Mouse (Mus musculus): ENCODE data around the gene Myo16.

Gene Myo16

DNA sequence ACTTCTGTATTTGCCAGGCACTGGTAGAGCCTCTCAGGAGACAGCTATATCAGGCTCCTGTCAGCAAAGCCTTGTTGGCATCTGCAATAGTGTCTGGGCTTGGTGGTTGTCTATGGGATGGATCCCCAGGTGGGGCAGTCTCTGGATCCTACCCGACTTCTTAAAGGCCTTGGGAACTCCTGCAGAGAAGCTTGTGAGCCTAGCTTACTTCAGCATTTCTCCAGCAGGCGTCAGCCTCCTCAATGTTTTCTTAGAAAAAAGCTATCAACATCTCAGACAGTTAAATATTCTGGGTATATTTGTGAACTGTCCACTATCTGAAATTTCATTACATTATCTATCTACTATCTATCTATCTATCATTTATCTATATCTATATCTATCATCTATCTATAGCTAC lies 315.9 kb downstream of the Myo16 start:
- peak; percentile 54 for DNase-seq (ENCODE audit: low read depth, low spot score)

DNA sequence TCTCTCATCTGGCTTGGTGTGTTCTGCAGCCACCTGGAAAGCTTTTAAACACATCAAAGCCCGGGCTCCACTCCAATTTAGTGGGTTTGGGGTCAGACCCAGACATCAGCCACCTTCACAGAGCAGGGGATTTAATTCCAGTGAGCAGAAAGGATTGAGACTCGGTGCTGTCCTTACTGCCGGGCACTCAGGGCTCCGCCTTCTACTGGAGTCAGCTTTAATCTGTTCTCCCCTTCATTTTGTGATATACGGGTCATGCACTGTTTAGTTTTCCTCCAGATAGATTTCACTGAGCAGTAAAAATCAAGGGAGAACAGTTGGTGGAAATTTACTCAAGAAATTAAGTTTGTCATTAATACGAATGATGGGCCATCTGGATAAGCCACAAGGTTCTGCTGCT lies 316.6 kb downstream of the Myo16 start:
- no peak for DNase-seq (ENCODE audit: low read depth, low spot score)

DNA sequence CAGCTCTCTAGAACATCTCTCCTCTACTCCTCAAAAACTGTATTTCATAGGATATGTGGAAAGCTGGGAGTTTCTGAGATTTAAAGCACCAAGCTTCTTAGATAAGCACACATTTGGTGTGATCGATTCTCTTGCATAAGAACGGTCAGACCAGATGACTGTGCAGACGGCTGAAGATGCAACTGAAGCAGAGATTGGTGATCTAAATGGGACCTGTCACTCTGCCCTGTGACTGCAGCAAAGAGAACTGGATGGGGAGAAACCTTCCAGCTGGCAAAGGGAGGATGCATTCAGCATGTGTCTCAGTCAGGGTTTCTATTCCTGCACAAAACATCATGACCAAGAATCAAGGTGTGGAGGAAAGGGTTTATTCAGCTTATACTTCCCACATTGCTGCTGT lies 318.7 kb downstream of the Myo16 start:
- peak; percentile 74 for DNase-seq (ENCODE audit: low read depth, low spot score)

DNA sequence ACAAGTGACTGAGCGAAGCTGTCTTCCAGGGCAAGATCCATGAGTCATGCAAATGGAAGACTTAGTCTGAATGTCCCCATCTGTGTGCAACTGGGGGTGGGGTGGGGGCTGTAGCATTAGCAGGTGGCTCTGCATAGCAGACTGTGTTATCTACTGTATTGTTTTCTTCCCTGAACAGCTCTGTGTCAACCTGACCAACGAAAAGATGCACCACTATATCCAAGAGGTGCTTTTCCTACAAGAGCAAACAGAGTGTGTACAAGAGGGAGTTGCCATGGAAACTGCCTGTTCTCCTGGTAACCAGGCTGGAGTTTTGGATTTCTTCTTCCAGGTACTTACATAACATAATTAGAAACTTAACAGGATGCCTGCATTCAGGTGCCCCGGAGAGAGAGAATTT lies 320.7 kb downstream of the Myo16 start:
- peak; percentile 89 for DNase-seq (ENCODE audit: low read depth, low spot score)

DNA sequence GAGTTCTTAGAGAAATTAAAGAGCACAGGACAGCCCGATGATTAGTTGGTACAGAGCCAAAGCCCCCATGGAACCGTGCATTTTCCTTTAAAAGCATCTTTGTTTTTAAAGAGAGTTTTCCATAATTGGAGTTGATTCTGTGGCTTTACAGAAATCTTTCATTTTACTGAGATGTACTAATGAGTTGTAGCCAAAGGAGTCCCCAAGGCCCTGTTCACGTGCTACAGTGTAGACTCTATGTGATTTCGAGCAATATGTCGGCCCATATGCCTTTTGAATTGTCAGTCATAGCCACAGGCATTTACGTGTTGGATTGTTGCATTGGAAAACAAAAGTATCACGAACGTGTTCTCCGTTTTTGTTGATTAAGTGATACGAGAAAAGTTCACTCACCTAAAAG lies 325.3 kb downstream of the Myo16 start:
- no peak for DNase-seq (ENCODE audit: low read depth, low spot score)

DNA sequence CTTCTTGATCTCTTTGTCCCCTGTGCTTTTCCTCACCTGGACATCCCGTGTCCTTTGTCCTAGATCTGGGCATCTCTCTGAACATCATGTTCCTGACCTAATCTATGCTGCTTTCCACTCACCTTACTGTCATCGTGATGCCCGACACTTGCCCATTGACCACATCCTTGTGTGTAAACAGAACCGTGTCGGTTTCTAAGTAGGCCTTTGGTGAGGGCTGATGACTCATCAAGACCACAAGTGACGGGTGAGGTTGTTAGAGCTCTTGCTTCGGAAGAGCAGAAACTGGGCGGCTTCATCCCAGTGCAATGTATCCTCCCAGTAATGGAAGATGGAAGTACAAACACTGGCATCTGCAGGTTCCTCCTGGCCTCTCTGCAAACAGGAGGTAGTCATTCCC lies 327.1 kb downstream of the Myo16 start:
- DNase-seq (ENCODE audit: low read depth, low spot score), result no peak

DNA sequence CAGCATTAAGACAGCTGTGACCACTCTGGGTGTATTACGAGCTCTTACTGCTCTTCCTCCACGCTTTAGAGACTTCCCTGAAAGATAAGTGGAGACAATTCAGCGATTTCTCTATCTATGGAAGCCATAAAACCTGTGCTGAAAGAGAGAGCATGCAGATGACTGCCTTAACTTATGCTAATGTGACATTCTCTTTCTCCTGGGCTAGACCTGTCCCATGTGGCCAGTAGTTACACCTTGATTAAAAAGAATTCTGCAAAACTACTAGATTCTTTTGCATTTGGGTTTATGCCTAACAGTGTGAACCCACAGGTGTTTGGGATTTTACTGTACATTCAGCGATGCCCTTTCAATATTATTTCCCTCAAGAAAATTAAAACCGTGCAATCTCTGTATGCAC lies 328.4 kb downstream of the Myo16 start:
- no peak for DNase-seq (ENCODE audit: low read depth, low spot score)

DNA sequence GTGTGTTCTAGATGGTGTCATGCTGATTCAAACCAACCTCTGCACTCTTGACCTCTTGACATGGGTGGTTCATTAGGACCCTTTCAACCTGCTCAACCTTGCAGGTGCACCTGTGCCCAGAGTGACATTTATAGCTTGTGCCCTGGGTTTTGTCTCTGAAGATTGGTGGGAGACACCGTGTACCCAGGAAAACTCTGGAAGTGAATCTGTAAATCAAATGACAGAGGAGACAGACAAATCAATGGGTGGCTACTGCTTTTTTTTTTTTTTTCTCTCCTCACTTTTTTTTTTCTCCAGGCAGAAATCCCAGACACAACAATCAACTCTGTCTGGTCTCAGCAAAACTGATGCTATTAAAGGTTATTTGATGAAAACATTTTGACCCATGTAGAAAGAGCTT lies 329.2 kb downstream of the Myo16 start:
- DNase-seq (ENCODE audit: low read depth, low spot score), result no peak

DNA sequence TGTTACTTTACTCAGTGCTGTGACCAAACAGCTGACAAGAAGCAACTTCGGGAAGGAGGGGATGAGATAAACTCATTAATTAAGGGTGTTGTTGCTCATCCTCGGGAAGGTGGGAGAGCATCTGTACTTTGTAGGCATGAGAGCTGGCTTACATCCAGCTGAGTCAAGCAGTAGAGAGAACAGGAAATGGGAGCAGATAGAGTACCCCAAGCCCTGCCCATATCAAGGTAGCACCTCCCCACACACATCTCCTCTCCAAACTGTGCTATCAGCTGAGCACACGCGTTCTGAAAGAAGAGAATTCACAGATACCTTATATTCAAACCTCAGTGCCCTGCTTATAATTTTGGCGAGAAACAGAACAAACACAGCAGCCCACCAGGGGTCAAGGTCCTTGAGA lies 330.1 kb downstream of the Myo16 start:
- DNase-seq (ENCODE audit: low read depth, low spot score), result peak; percentile 55

DNA sequence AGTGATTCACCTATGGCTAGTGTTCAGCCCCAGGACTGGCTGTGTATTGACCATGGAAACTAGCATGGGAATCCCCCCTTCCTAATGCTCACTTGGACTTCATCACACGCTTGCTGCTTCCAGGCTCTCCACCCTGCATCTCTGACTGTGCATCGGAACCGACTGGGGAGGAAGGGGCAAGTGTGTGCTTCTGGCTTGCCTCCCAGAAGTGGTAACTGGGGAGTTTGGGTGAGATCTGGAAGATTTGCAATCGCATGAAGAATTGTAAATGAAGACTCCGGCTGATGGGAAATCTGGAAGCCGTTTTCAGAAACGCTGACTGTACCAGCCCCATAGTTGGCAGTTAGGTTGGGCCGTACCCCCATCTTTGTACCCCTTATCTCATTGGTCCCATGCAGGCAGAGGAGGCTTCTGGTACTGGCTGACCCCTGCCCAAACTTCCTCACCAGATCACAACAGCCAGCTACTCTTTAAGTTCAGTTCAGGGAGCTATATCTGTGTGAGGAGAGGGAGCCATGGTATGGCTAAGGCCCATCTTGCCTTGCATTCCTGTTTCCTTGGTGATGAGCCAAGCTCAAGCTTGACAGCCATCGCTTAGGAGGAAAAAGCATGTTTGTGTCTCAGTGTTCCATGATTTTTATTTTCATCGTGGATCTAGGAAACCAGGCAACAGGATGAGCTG lies 336.2 kb downstream of the Myo16 start:
- DNase-seq (ENCODE audit: low read depth, low spot score), result peak; percentile 44

DNA sequence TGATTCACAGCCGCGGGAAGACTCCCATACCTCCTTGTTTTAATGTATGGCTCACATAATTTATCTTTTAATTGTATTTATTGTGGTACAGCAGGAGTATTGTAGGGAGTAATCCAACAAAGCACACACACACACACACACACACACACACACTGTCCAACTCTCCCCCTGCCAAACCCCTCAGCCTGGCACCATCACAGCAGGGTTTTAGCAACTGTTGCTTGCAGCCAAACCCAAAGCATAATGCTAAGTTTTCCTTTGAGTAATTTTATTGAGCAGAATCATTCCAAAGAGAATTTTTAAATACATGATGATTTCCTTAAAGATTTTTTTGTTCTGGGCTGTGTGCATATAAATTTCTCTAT lies 336.7 kb downstream of the Myo16 start:
- no peak for DNase-seq (ENCODE audit: low read depth, low spot score)

DNA sequence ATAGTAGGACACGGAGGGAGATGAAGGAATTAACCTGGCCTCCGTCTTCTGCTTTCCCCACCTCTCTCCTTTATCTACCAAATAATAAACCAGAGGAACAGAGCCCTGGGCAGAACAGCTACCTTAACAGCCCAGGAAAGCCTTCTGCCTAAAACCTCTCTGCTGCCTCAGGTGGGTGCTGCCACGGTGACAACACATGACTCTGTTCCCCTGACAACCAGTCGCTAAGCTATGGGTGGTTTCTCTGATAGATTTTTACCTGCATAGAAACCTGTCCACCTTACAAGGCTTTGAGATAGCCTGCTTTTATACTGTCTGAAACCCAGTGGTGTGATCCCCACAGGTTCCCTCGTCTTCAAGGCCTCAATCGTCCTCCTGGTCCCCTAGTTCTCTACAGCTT lies 337.2 kb downstream of the Myo16 start:
- DNase-seq (ENCODE audit: low read depth, low spot score), result no peak

DNA sequence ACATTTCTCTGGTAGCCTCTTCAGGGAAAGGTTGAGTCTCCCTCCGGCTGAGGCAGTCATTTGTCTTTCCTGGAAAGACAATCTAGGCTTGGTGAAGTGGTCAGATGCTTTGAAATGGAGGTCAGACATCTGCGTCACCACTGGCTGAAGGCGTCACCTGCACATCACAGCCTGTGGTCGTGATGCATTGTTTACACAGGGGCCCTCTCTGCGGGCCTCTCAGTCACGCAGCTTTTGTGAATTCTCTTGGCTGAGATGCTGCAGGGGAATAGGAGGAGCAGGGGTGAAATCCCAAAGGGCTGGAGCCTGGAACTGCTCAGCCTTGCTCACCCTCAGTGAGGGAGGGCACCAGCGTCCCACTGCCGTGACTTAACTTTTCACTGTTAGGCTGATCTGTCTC lies 346.1 kb downstream of the Myo16 start:
- DNase-seq (ENCODE audit: low read depth, low spot score), result no peak

DNA sequence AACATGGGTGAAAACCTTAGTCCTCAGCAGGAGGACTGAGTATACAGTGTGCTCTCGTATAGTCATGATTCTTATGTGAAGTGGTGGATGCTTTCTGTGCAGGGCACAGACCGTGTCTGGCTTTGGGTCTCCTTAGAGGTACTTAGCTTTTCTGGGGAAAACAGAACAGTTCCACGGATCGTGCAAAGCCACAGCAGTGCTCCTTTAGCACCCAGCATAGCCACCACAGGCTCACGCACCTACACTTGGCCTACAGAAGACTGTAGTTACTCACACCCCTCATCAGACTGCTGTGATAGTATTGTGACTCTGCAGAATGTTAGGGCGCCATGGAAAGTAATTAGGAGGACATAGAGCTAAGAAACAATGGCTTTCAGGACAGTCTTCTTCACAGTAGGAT lies 346.8 kb downstream of the Myo16 start:
- DNase-seq (ENCODE audit: low read depth, low spot score), result no peak

DNA sequence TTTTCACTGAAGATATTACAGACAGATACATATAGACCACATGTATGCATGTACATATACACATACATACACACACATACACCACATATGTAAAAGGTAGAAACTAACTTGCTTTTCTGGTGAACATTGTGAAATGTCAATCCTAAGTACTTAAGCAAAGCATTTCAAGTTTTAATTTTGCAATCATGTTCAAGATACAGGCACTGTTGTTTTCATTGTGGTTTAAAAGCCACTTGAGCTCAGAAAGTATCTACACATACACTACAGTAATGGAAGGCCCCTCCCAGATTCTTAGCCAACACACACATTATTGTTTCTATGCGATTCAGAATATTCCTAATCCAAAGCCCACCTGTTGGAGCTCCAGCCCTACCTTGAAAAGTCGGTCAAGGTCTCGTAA lies 348.0 kb downstream of the Myo16 start:
- DNase-seq (ENCODE audit: low read depth, low spot score), result no peak

DNA sequence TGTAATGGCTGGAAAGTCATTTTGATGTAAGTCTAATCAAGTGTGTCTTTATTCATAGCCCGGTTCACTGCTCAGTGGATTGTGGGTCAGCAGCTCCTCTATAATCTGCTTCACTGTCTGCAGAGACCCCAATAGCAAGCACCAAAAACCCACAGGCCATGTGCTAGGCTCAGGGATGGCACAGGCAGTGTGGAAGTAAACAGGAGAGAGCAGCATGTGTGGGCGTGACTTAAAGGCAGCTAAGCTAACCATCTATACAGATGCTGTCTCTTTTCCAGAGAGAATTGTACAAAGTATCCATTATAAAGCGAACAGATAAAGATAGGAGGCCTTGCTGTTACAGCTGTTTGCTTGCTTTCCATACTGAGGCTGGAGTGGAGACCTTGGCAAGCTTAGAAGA lies 358.4 kb downstream of the Myo16 start:
- peak; percentile 59 for DNase-seq (ENCODE audit: low read depth, low spot score)

DNA sequence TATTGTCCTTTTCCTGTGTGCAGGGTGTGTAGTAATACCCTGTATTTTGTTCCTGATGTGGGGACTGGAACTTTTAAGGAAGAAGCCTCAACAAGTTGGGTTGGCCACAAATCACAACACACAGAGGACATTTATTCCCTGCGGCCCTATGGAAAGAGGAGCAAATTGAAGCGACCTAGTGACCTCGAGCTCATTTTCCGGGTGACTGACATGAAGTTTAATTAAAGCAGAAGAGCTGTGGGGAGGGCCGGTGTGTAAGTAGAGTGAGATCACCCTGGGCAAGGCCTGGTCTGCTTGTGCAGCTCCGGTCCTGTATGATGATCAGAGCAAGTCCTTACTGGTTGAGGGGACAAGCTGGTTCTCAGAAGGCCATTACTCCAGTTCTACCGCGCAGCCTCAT lies 363.7 kb downstream of the Myo16 start:
- DNase-seq (ENCODE audit: low read depth, low spot score), result no peak

DNA sequence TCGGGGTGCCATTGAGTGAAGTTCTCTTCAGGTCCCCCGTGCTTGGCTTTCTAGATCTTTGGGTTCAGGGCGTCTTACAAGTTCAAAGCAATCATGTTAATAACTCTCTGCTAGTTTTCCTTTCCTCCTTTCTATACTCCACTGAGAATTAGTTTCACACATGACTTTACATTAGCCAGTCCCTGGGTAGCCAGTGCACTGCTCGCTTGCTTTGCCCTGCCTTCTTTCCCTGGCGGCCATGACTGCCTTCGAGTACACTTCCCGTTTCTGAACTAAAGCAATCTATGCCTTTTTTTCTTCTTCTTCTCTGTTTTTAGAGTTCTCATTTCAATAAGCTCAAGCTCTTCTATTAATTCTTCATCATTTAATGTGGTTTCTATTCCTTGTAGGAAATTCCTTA lies 365.6 kb downstream of the Myo16 start:
- no peak for DNase-seq (ENCODE audit: low read depth, low spot score)

DNA sequence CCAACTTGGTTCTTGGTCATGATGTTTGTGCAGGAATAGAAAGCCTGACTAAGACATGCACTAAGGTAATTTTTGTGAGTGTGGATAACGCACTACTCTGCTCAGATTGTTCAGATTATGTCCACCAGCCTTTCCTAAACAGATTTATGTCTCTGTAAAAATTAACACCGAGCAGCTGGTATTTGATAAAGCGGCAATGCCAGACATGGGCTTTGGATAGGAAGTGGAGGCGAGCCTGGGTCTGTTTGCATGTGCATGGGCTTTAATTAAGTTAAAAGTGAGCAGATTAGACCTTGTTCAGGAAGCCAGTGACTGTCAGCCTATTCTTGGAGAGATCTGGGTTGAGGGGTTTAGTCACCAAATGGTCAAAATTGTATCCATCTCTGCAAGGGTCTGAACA lies 367.8 kb downstream of the Myo16 start:
- no peak for DNase-seq (ENCODE audit: low read depth, low spot score)

DNA sequence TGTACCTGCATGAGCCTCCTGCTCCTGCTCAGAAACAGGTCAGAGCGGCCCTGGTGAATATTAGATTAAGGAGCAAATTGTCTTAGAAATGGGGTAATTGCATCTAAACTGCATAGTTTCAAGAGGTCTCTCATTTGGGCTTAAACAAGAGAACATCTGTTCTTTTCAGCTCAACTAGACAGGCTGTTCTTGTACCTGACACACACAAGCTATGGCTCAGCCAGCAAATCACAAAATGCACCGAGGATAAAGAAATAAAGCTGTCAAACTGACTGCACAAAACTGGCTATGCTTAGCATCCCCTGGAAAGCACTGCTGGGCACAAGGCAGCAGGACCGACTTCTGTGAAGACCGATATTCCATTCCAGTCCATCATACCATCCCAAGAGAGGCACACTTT lies 372.0 kb downstream of the Myo16 start:
- DNase-seq (ENCODE audit: low read depth, low spot score), result peak; percentile 52

DNA sequence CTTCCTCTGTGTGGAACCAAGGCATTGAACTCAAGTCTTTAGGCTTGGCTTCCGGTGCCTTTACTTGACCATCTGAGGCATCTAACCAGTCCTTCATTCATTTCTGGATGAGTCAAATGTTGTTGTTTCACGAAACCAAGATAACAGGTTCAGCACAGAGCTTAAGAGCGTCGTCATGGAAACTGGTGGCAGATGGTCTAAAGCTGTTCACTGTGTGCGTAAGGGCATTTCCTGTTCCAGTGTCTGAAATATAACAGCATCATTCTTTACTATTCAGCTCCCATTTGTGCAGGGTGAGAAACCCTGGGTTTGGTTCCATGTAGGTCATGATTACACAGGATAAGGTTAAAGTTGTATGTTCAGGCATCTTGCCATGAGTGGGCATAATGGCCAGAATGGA lies 372.9 kb downstream of the Myo16 start:
- DNase-seq (ENCODE audit: low read depth, low spot score), result peak; percentile 92

DNA sequence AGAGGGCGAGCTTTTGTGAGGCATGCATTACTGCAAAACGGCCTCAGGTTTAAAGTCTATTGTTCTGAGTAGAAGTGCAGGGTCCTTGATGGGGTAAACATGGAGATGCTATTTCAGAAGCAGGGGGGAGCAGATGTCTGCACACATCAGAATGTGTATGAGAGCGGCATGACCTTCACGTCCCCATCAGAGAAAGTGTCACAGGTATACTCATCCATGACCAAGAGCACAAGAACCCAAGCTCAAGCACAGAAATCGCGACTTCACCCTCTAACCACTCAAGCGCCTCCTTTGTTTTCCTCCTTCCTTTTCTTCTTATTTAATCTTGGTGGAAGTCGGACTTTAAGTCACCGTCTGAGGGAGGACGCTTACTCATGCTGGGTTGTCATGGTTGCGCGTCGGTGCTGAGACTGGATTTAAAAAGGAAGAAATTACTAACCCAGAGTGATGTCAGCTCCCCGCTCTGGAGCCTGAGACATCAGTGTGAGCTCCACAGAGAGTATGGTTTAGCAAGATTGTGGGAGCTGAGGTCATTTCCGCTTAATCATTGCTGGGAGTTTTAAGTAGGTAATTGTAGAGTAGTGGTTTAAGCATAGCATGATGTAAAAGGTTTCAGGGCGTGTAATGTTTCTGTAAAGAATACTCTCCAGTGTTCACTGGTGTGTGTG lies 381.0 kb downstream of the Myo16 start:
- DNase-seq (ENCODE audit: low read depth, low spot score), result peak; percentile 93

DNA sequence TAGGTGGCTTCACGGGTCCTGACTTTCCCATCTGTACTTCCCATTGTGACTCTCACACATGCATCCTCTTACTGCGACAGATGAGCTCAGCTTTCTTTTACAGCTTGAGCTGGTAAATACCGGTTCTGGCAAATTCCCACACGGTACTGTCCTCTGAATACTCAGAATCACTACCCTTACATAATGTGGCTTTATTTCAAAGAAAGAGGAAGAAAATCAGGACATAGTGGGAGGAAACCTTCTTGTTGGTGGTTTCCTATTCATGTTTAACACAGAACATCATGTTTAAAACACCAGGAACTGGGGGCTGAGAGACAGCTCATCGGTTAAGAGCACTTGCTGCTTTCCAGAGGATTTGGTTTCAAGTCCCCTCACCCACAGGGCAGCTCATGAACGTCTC lies 384.6 kb downstream of the Myo16 start:
- peak; percentile 81 for DNase-seq (ENCODE audit: low read depth, low spot score)

DNA sequence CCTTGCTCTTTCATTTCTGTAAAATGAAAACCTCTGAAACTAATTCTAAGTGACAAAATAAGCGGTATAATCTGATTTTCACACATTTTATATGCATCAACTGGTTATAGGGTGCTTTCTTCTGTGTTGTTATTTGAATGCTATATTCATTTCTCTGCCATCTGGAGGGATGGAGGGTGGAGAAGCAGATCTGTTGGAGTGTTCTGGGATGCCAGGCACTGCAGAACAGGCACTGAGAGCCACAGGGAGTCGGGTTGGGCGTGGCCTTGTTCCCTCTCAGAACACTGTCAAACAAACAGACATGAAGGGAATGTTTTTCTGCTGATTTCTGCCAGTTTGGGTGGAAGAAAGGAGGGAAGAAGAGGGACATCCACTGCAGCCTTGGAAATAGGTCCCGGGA lies 386.0 kb downstream of the Myo16 start:
- DNase-seq (ENCODE audit: low read depth, low spot score), result peak; percentile 54
